Mouse (Mus musculus) liver, adult 2 months (tissue): Measurements from ENCODE around the gene Abhd17c. TPM values are rescaled to one million over a fixed set of nuclear protein-coding genes. Genes with fewer than 3 reads are reported as not detected.

Source experiments
- DNase-seq: peaks from one replicate; pipeline ENCODE4 v3.0.0-alpha.2; 2011; ENCODE audit warnings: low read depth, low spot score; ENCODE audit errors: extremely low read depth
- H3K27ac ChIP-seq: fragments of 200-500 bp; replicated peaks from 2 replicates; pipeline ENCODE4 v1.5.1; 2012; ENCODE audit warnings: low read depth, mild to moderate bottlenecking, control low read depth, inconsistent platforms, low read length; ENCODE audit not compliant: insufficient read depth
- H3K27me3 ChIP-seq: fragments of 200-500 bp; 2 replicates; pipeline ENCODE4 v1.6.1; 2012; ENCODE audit warnings: mild to moderate bottlenecking, moderate library complexity, low read length, inconsistent platforms; ENCODE audit not compliant: control insufficient read depth, insufficient read depth
- H3K36me3 ChIP-seq: fragments of 200-500 bp; 2 replicates; pipeline ENCODE4 v1.6.1; 2012; ENCODE audit warnings: low read length, inconsistent platforms; ENCODE audit not compliant: control insufficient read depth, insufficient read depth
- H3K4me1 ChIP-seq: fragments of 200-500 bp; 2 replicates; pipeline ENCODE4 v1.6.1; 2011; ENCODE audit warnings: low read length; ENCODE audit not compliant: control insufficient read depth, insufficient read depth
- H3K4me3 ChIP-seq: fragments of 200-500 bp; 2 replicates; pipeline ENCODE4 v1.5.1; 2011; ENCODE audit warnings: low read depth, mild to moderate bottlenecking, control low read depth, low read length, moderate library complexity; ENCODE audit not compliant: insufficient read depth
- H3K79me2 ChIP-seq: fragments of 200-500 bp; 2 replicates; pipeline ENCODE4 v1.6.1; 2012; ENCODE audit warnings: inconsistent platforms, mild to moderate bottlenecking, low read length, moderate library complexity; ENCODE audit not compliant: control insufficient read depth, insufficient read depth
- H3K9ac ChIP-seq: fragments of 200-500 bp; 2 replicates; pipeline ENCODE4 v1.6.1; 2012; ENCODE audit warnings: low read depth, mild to moderate bottlenecking, control low read depth, inconsistent platforms, low read length
- CTCF ChIP-seq: fragments of 200-500 bp; IDR thresholded peaks from 2 replicates; pipeline ENCODE4 v1.5.1; 2011; ENCODE audit warnings: low read depth, low read length, control low read depth
- POLR2A ChIP-seq: fragments of 200-500 bp; IDR thresholded peaks from 2 replicates; pipeline ENCODE4 v1.6.1; 2011; ENCODE audit warnings: low read length, control low read depth; ENCODE audit not compliant: insufficient read depth; ENCODE audit errors: extremely low read depth
- WGBS: fragments of 180-500 bp; shearing (Covaris S2); methylation state at CpG from one replicate; pipeline ENCODE4 v1.1.7; 2018; 5-methylcytosine and 5-hydroxymethylcytosine counted together
- polyA plus RNA-seq: library from polyadenylated mRNA; depleted of rRNA; stranded (reverse); fragments of >200 nt; gene quantifications from 2 replicates; pipeline ENCODE4 v1.2.3, GENCODE M21; 2012
- total RNA-seq: library from RNA; depleted of rRNA; stranded (reverse); fragments of >200 nt; gene quantifications from 2 replicates; pipeline ENCODE4 v1.2.3, GENCODE M21; 2014

The Abhd17c gene
- total and polyA plus RNA-seq, 2 experiments: 32.4 to 102 TPM

GRCm38 (mm10) chr7:84142196-84142595 lies 9.5 kb downstream of the Abhd17c start:
- Histone ChIP-seq H3K27ac (peak overlapping the region; percentile 71), H3K27me3 (no peaks in the 10 kb centered on the region), H3K9ac (no peak overlapping the region), H3K4me1 (peaks cover 69% of the 10 kb centered on the region), H3K79me2 (peaks cover 59% of the 10 kb centered on the region), H3K4me3 (no peak overlapping the region), H3K36me3 (no peaks in the 10 kb centered on the region)
- DNase-seq: no peak
- 62% methylated on average over 4 of the region's 4 CpGs for WGBS
- TF ChIP-seq CTCF (no peak), POLR2A (no peak)

- TF ChIP-seq CTCF (no peak), POLR2A (no peak)
- WGBS: 29% methylated on average over 4 of the region's 4 CpGs
- H3K4me1 ChIP-seq: peaks cover 69% of the 10 kb centered on the region
- no peak for DNase-seq
- peaks cover 49% of the 10 kb centered on the region for H3K79me2 ChIP-seq
- no peak overlapping the region; the same call in 1 of the 2 replicates for H3K9ac ChIP-seq
- no peaks in the 10 kb centered on the region for H3K27me3 ChIP-seq
- no peak overlapping the region for H3K4me3 ChIP-seq
- H3K27ac ChIP-seq: peak overlapping the region; percentile 57
- no peaks in the 10 kb centered on the region for H3K36me3 ChIP-seq
These were observed 12.1 kb downstream of the Abhd17c start for GRCm38 (mm10) chr7:84139566-84139965.

- Histone ChIP-seq H3K9ac (no peak overlapping the region), H3K36me3 (no peaks in the 10 kb centered on the region), H3K27me3 (no peaks in the 10 kb centered on the region), H3K79me2 (peaks cover 48% of the 10 kb centered on the region), H3K4me1 (peaks cover 68% of the 10 kb centered on the region), H3K4me3 (no peak overlapping the region), H3K27ac (peak overlapping the region; percentile 52)
- DNase-seq: no peak
- no peak for TF ChIP-seq CTCF
- TF ChIP-seq POLR2A: no peak
- WGBS: 42% methylated on average over 4 of the region's 4 CpGs
These were observed 13.0 kb downstream of the Abhd17c start for GRCm38 (mm10) chr7:84138731-84139130.

- no peak for DNase-seq
- Histone ChIP-seq H3K9ac (no peak overlapping the region), H3K4me3 (no peak overlapping the region), H3K36me3 (no peaks in the 10 kb centered on the region), H3K27ac (peak overlapping the region; percentile 22; the same call in 1 of the 2 replicates), H3K4me1 (peaks cover 65% of the 10 kb centered on the region), H3K79me2 (peaks cover 48% of the 10 kb centered on the region), H3K27me3 (no peaks in the 10 kb centered on the region)
- WGBS: 37% methylated on average over 3 of the region's 3 CpGs
- TF ChIP-seq CTCF (no peak), POLR2A (no peak)
These were observed 13.9 kb downstream of the Abhd17c start for GRCm38 (mm10) chr7:84137779-84138178.

GRCm38 (mm10) chr7:84135799-84136700 lies 15.6 kb downstream of the Abhd17c start:
- no peaks in the 10 kb centered on the region for H3K27me3 ChIP-seq
- H3K36me3 ChIP-seq: no peaks in the 10 kb centered on the region
- H3K9ac ChIP-seq: peak overlapping the region; percentile 76
- peak; percentile 98 for DNase-seq
- WGBS: 19% methylated on average over 4 of the region's 4 CpGs
- H3K4me1 ChIP-seq: peaks cover 62% of the 10 kb centered on the region
- peaks cover 45% of the 10 kb centered on the region for H3K79me2 ChIP-seq
- peak overlapping the region; percentile 8 for H3K4me3 ChIP-seq
- peak overlapping the region; percentile 100 for H3K27ac ChIP-seq
- TF ChIP-seq POLR2A: no peak
- TF ChIP-seq CTCF: no peak

GRCm38 (mm10) chr7:84132704-84133103 lies 19.0 kb downstream of the Abhd17c start:
- WGBS: 3% methylated on average over 1 of the region's 1 CpGs
- H3K4me3 ChIP-seq: no peak overlapping the region
- no peak overlapping the region for H3K9ac ChIP-seq
- H3K27ac ChIP-seq: peak overlapping the region; percentile 66
- TF ChIP-seq CTCF (no peak), POLR2A (no peak)
- H3K36me3 ChIP-seq: no peaks in the 10 kb centered on the region
- H3K4me1 ChIP-seq: peaks cover 47% of the 10 kb centered on the region
- DNase-seq: peak; percentile 98
- H3K27me3 ChIP-seq: no peaks in the 10 kb centered on the region
- peaks cover 34% of the 10 kb centered on the region for H3K79me2 ChIP-seq
